Mouse (Mus musculus): ENCODE results near the gene Gm11983. TPM values are rescaled to one million over a fixed set of nuclear protein-coding genes. Genes with fewer than 3 reads are reported as not detected.
A peak's percentile ranks its signal among the peaks of the same experiment; 100 is the strongest.
"Not testable (repeated sequence)": the region's sequence is repeated elsewhere in the genome, so short reads cannot be mapped to it uniquely, and the experiment has no call there.

Gene Gm11983
- not detected in 2 replicates for polyA plus RNA-seq (2012; rRNA removed)

DNA sequence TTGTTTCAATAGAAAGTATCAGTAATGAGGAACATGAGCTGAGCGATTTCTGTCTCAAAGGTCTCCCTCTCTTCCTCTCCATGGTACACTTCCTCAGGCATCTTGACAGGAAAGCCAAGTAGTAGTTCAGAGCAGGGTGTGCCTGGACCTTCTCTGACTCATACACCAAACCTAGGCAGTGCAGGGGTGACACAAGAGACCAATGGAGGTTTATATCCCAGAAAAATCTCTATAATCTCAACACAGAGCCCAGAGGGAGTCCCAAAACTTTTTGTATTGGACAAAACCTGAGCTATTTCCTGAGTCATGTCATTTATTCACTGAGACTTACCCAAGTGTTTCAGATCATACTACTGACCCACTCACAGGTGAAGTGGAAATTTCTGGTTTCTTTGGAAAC is at the start of gene Gm11983:
Gene Gm11983 (minus strand): TSS at position 101 of the 400 bp plus-strand sequence.
- no peaks in the 10 kb centered on the region for H3K36me3 ChIP-seq (ENCODE audit: control insufficient read depth, insufficient read depth, low read length)
- DNase-seq: no peak
- H3K4me3 ChIP-seq (ENCODE audit: insufficient read depth, low read depth, low read length): no peak within 1 kb of the TSS
- no peaks in the 10 kb centered on the region for H3K4me1 ChIP-seq (ENCODE audit: control insufficient read depth, insufficient read depth, low read length)
- TF ChIP-seq CTCF (conservative IDR thresholded peaks at IDR 0.05; ENCODE audit: insufficient read depth, insufficient read length, low read depth, low read length) (no peak), POLR2A (IDR thresholded peaks at IDR 0.05; ENCODE audit: low read depth, low read length) (no peak)
- 97% methylated on average over 1 of the region's 1 CpGs for WGBS
- no peaks in the 10 kb centered on the region for H3K27me3 ChIP-seq (replicated peaks; ENCODE audit: control insufficient read depth, insufficient read depth, low read length)
- H3K27ac ChIP-seq (ENCODE audit: insufficient read depth, low read depth, low read length): no peak within 1 kb of the TSS

DNA sequence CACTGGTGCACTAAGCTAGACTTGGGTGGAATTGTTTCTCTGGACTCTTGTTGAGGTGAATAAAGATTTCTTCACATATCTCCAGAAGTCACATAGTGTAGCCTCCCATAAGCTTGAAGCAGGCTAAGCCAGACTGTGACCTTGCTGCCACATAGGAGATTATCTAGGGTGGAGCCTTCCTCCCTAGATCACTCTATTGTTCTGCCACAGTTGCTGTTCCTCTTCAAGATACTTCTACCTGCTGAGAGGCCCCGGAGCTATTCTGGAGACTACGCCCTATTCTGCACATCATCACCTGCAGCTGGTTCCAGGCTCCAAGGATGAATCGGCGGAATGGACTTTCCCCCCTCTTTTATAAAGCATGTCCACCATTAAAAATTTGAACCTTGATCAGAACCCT is 45.6 kb upstream of the Gm11983 start:
- H3K4me3 ChIP-seq (ENCODE audit: insufficient read depth, low read depth, low read length); H3K27me3 ChIP-seq (replicated peaks; ENCODE audit: control insufficient read depth, insufficient read depth, low read length); H3K4me1 ChIP-seq (ENCODE audit: control insufficient read depth, insufficient read depth, low read length); H3K27ac ChIP-seq (ENCODE audit: insufficient read depth, low read depth, low read length); H3K36me3 ChIP-seq (ENCODE audit: control insufficient read depth, insufficient read depth, low read length); DNase-seq: not testable (repeated sequence)
- WGBS: 94% methylated on average over 4 of the region's 4 CpGs

DNA sequence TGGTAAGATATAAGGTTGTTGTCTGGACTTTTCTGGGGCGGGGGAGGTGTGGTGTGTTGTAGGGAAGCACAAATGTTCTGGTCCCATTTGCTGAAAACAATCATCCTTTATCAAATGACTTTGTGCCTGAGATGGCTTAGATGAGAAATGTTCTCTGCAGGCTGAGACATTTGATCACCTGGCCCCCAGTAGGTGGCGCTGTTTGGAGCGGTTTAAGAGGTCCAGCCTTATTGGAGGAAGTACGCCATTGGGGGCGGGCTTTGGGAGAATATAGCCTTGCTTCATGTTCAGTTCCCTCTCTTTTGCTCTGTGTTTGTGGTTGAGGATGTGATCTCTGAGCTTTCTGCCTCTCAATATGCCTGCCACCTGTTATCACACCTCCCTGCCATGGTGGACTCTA is 44.2 kb upstream of the Gm11983 start:
- Histone ChIP-seq H3K4me3 (ENCODE audit: insufficient read depth, low read depth, low read length) (no peak overlapping the region), H3K36me3 (ENCODE audit: control insufficient read depth, insufficient read depth, low read length) (no peaks in the 10 kb centered on the region), H3K4me1 (ENCODE audit: control insufficient read depth, insufficient read depth, low read length) (no peaks in the 10 kb centered on the region), H3K27me3 (replicated peaks; ENCODE audit: control insufficient read depth, insufficient read depth, low read length) (no peaks in the 10 kb centered on the region), H3K27ac (ENCODE audit: insufficient read depth, low read depth, low read length) (no peak overlapping the region)
- WGBS: 53% methylated on average over 5 of the region's 5 CpGs
- TF ChIP-seq POLR2A (IDR thresholded peaks at IDR 0.05; ENCODE audit: low read depth, low read length) (no peak), CTCF (conservative IDR thresholded peaks at IDR 0.05; ENCODE audit: insufficient read depth, insufficient read length, low read depth, low read length) (peak; percentile 62)
- peak; percentile 16 for DNase-seq

GRCm38 (mm10) chr11:6877740-6878139 is 40.3 kb upstream of the Gm11983 start:
- WGBS: 44% methylated on average over 6 of the region's 6 CpGs
- no peak for TF ChIP-seq POLR2A (IDR thresholded peaks at IDR 0.05; ENCODE audit: low read depth, low read length)
- no peak for TF ChIP-seq CTCF (conservative IDR thresholded peaks at IDR 0.05; ENCODE audit: insufficient read depth, insufficient read length, low read depth, low read length)
- Histone ChIP-seq H3K27ac (ENCODE audit: insufficient read depth, low read depth, low read length) (no peak overlapping the region), H3K36me3 (ENCODE audit: control insufficient read depth, insufficient read depth, low read length) (no peaks in the 10 kb centered on the region), H3K4me3 (ENCODE audit: insufficient read depth, low read depth, low read length) (no peak overlapping the region), H3K4me1 (ENCODE audit: control insufficient read depth, insufficient read depth, low read length) (no peaks in the 10 kb centered on the region), H3K27me3 (replicated peaks; ENCODE audit: control insufficient read depth, insufficient read depth, low read length) (no peaks in the 10 kb centered on the region)
- no peak for DNase-seq

- H3K27ac ChIP-seq (ENCODE audit: insufficient read depth, low read depth, low read length): no peak overlapping the region
- no peaks in the 10 kb centered on the region for H3K36me3 ChIP-seq (ENCODE audit: control insufficient read depth, insufficient read depth, low read length)
- DNase-seq: no peak
- no peaks in the 10 kb centered on the region for H3K4me1 ChIP-seq (ENCODE audit: control insufficient read depth, insufficient read depth, low read length)
- TF ChIP-seq CTCF (conservative IDR thresholded peaks at IDR 0.05; ENCODE audit: insufficient read depth, insufficient read length, low read depth, low read length): no peak
- TF ChIP-seq POLR2A (IDR thresholded peaks at IDR 0.05; ENCODE audit: low read depth, low read length): no peak
- H3K4me3 ChIP-seq (ENCODE audit: insufficient read depth, low read depth, low read length): no peak overlapping the region
- 81% methylated on average over 1 of the region's 1 CpGs for WGBS
- no peaks in the 10 kb centered on the region for H3K27me3 ChIP-seq (replicated peaks; ENCODE audit: control insufficient read depth, insufficient read depth, low read length)
Observed at GRCm38 (mm10) chr11:6870947-6871346, 33.5 kb upstream of the Gm11983 start.

DNA sequence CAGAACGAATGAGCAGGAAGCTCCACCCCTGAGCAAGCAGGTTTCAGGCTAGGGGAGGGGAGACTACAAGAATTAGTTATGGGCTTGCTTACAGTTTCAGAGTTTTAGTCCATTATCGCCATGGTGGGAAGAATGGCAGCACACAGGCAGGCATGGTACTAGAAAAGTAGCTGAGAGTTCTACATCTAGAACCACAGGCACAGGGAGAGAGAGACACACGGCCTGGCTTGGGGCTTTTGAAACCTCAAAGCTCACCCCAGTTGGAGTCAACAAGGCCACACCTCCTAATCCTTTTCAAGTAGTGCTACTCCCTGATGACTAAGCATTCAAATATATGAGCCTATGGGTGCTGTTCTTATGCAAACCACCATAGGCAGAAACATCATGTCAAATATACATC is 28.1 kb upstream of the Gm11983 start:
- Histone ChIP-seq H3K4me3 (ENCODE audit: insufficient read depth, low read depth, low read length) (no peak overlapping the region), H3K36me3 (ENCODE audit: control insufficient read depth, insufficient read depth, low read length) (no peaks in the 10 kb centered on the region), H3K4me1 (ENCODE audit: control insufficient read depth, insufficient read depth, low read length) (no peaks in the 10 kb centered on the region), H3K27me3 (replicated peaks; ENCODE audit: control insufficient read depth, insufficient read depth, low read length) (no peaks in the 10 kb centered on the region), H3K27ac (ENCODE audit: insufficient read depth, low read depth, low read length) (no peak overlapping the region)
- WGBS: 92% methylated on average over 3 of the region's 3 CpGs
- TF ChIP-seq POLR2A (IDR thresholded peaks at IDR 0.05; ENCODE audit: low read depth, low read length): no peak
- no peak for TF ChIP-seq CTCF (conservative IDR thresholded peaks at IDR 0.05; ENCODE audit: insufficient read depth, insufficient read length, low read depth, low read length)
- no peak for DNase-seq

DNA sequence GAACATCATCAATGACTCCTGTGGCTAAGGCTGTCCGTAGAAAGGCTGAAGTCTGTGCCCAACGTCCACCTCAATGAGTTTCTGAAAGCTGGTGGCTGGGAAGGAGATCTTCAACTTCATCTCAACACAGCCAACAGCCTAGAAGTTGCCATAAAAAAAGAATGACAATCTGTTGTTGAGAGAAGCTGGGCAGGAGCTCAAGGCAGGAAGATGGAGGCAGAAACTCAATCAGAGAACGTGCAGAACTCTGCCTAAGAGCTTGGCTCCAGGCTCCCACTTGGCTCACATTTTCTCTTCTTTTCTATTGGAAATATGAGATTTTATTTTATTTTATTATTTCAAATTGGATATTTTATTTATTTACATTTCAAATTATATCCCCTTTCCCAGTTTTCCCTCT is 24.7 kb upstream of the Gm11983 start:
- TF ChIP-seq CTCF (conservative IDR thresholded peaks at IDR 0.05; ENCODE audit: insufficient read depth, insufficient read length, low read depth, low read length) (no peak), POLR2A (IDR thresholded peaks at IDR 0.05; ENCODE audit: low read depth, low read length) (no peak)
- DNase-seq: no peak

More for the DNA sequence above, 24.7 kb upstream of the Gm11983 start:
- WGBS: 89% methylated on average over 3 of the region's 3 CpGs
- Histone ChIP-seq H3K36me3 (ENCODE audit: control insufficient read depth, insufficient read depth, low read length) (no peaks in the 10 kb centered on the region), H3K27me3 (replicated peaks; ENCODE audit: control insufficient read depth, insufficient read depth, low read length) (no peaks in the 10 kb centered on the region), H3K4me3 (ENCODE audit: insufficient read depth, low read depth, low read length) (no peak overlapping the region), H3K27ac (ENCODE audit: insufficient read depth, low read depth, low read length) (no peak overlapping the region), H3K4me1 (ENCODE audit: control insufficient read depth, insufficient read depth, low read length) (no peaks in the 10 kb centered on the region)

Measured in kidney, adult 2 months (tissue).